Comparison of ENCODE assay signal across 25 mouse cellular contexts in genomic region chr1:58313173-58313572, GRCm38 (mm10). TPM values are rescaled to one million over a fixed set of nuclear protein-coding genes. Genes with fewer than 3 reads are reported as not detected.
"Had no signal": no experiment of that assay in that cellular context is flagged by ENCODE, and none has a peak within 500 bp of the region (broad histone marks: within the 10 kb centered on the region; RNA-seq: fewer than 3 reads in every experiment).

No protein-coding gene starts in this region.

- H3K36me3 ChIP-seq: liver, embryonic 13.5 days; liver, embryonic 15.5 days; lung, embryonic 15.5 days; midbrain, embryonic 13.5 days; midbrain, embryonic 15.5 days; neural tube, embryonic 12.5 days; stomach, embryonic 15.5 days had no signal

- H3K9me3 ChIP-seq: liver, embryonic 13.5 days; liver, embryonic 15.5 days; lung, embryonic 15.5 days; megakaryocyte, embryonic 14.5 days; midbrain, embryonic 13.5 days; midbrain, embryonic 15.5 days; neural tube, embryonic 12.5 days; stomach, embryonic 15.5 days had no signal

- ATAC-seq: liver, postnatal 0 days; lung, postnatal 0 days; midbrain, embryonic 13.5 days; midbrain, embryonic 15.5 days had no signal

- H3K9ac ChIP-seq: liver, embryonic 13.5 days; liver, embryonic 15.5 days; liver, postnatal 0 days; lung, embryonic 15.5 days; midbrain, embryonic 13.5 days; midbrain, embryonic 15.5 days; neural tube, embryonic 12.5 days; stomach, embryonic 15.5 days had no signal

- H3K4me2 ChIP-seq: liver, embryonic 13.5 days; liver, embryonic 15.5 days; lung, embryonic 15.5 days; midbrain, embryonic 11.5 days; midbrain, embryonic 13.5 days; midbrain, embryonic 15.5 days; neural tube, embryonic 12.5 days; stomach, embryonic 15.5 days had no signal

- DNase-seq: liver, embryonic 13.5 days; liver, postnatal 0 days; lung, adult 2 months; lung, postnatal 14 days; lung, postnatal 36 days; right cerebral cortex, postnatal 14 days; thymus, adult 2 months; thymus, postnatal 25 days; thymus, postnatal 4 days had no signal

- H3K27ac ChIP-seq: liver, embryonic 13.5 days; liver, embryonic 15.5 days; lung, embryonic 15.5 days; macrophage; midbrain, embryonic 13.5 days; midbrain, embryonic 15.5 days; neural tube, embryonic 12.5 days; stomach, embryonic 15.5 days; stomach, postnatal 0 days had no signal

- H3K4me1 ChIP-seq: liver, embryonic 13.5 days; liver, embryonic 15.5 days; lung, embryonic 15.5 days; megakaryocyte, embryonic 14.5 days; midbrain, embryonic 13.5 days; midbrain, embryonic 15.5 days; neural tube, embryonic 12.5 days; stomach, embryonic 15.5 days had no signal

- H3K27me3 ChIP-seq: liver, embryonic 13.5 days; liver, embryonic 15.5 days; lung, embryonic 15.5 days; midbrain, embryonic 13.5 days; midbrain, embryonic 15.5 days; neural tube, embryonic 12.5 days; stomach, embryonic 15.5 days had no signal

- H3K4me3 ChIP-seq: liver, embryonic 13.5 days; liver, embryonic 15.5 days; lung, embryonic 15.5 days; megakaryocyte, embryonic 14.5 days; midbrain, embryonic 13.5 days; midbrain, embryonic 15.5 days; neural tube, embryonic 12.5 days; stomach, embryonic 15.5 days had no signal

RNA-seq across cellular contexts. Expression of gene Aox2, which starts 35.0 kb away (rescaled TPM):
- total RNA-seq: megakaryocyte progenitor cell, adult 5-6 weeks; monocyte, adult 5-6 weeks; neutrophil, adult 5-6 weeks had no signal
- polyA plus RNA-seq: liver, embryonic 13.5 days; liver, embryonic 15.5 days; lung, adult 2 months; midbrain, embryonic 11.5 days; midbrain, embryonic 15.5 days; midbrain, postnatal 0 days; neural tube, embryonic 12.5 days; neural tube, embryonic 14.5 days had no signal
